29 mouse cellular contexts compared by ENCODE assay signal in the genomic region with DNA sequence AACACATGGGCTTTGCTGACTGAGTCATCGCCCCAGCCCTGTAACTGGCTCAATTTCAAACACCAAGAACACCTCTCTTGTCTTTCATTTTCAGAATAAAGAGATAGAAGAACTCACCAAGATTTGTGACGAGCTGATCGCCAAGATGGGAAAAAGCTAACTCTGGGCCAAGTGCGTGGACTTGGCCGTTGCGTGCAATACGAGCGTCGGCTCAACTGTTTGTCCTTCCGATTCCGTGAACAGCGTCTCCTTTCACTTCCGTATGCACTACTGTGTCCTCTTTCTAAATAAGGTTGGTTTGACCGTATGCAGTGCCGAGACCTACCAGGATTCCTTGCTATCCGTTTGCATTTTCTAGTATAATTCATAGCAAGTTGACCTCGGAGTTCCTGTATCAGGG. TPM values are rescaled to one million over a fixed set of nuclear protein-coding genes. Genes with fewer than 3 reads are reported as not detected.
"Had no signal": no experiment of that assay in that cellular context is flagged by ENCODE, and none has a peak within 500 bp of the region (broad histone marks: within the 10 kb centered on the region; RNA-seq: fewer than 3 reads in every experiment).

No protein-coding gene starts in this region.

- H3K4me2 ChIP-seq: heart, embryonic 11.5 days; heart, embryonic 13.5 days; heart, embryonic 15.5 days; hindbrain, embryonic 13.5 days; hindbrain, embryonic 15.5 days; kidney, embryonic 15.5 days; limb, embryonic 13.5 days; limb, embryonic 15.5 days; liver, embryonic 12.5 days had no signal

- H3K27me3 ChIP-seq: heart, embryonic 13.5 days; heart, embryonic 15.5 days; hindbrain, embryonic 13.5 days; hindbrain, embryonic 15.5 days; kidney, embryonic 15.5 days; limb, embryonic 13.5 days; limb, embryonic 15.5 days; liver, embryonic 12.5 days had no signal

- DNase-seq: gastrocnemius, postnatal 14 days; gastrocnemius, postnatal 36 days; heart, adult 2 months; heart, postnatal 14 days; heart, postnatal 36 days; kidney, adult 11 months; kidney, adult 2 months; kidney, adult 9 months; kidney, postnatal 14 days; kidney, postnatal 36 days; layer of hippocampus, adult 9-11 months; layer of hippocampus, postnatal 36 days; left cerebral cortex, postnatal 4 days had no signal

- H3K9me3 ChIP-seq: heart, embryonic 13.5 days; heart, embryonic 15.5 days; hindbrain, embryonic 13.5 days; hindbrain, embryonic 15.5 days; kidney, embryonic 15.5 days; limb, embryonic 13.5 days; limb, embryonic 15.5 days; liver, embryonic 12.5 days had no signal

- ATAC-seq: hindbrain, postnatal 0 days; intestine, embryonic 16.5 days; liver, embryonic 12.5 days had no signal

- H3K4me3 ChIP-seq: heart, adult 2 months; heart, embryonic 13.5 days; heart, embryonic 15.5 days; hindbrain, embryonic 13.5 days; hindbrain, embryonic 15.5 days; kidney, embryonic 15.5 days; limb, embryonic 13.5 days; limb, embryonic 15.5 days; liver, embryonic 12.5 days had no signal

- H3K27ac ChIP-seq: heart, adult 2 months; heart, embryonic 13.5 days; heart, embryonic 15.5 days; hindbrain, embryonic 13.5 days; hindbrain, embryonic 15.5 days; hindbrain, postnatal 0 days; kidney, embryonic 15.5 days; kidney, postnatal 0 days; limb, embryonic 13.5 days; limb, embryonic 15.5 days; liver, embryonic 12.5 days; liver, embryonic 14.5 days had no signal

- H3K9ac ChIP-seq: heart, embryonic 13.5 days; heart, embryonic 15.5 days; hindbrain, embryonic 13.5 days; hindbrain, embryonic 15.5 days; kidney, embryonic 15.5 days; limb, embryonic 13.5 days; limb, embryonic 15.5 days; liver, embryonic 12.5 days; liver, embryonic 14.5 days had no signal

- H3K4me1 ChIP-seq: limb, embryonic 15.5 days; liver, embryonic 12.5 days had no signal

RNA-seq across cellular contexts. Expression of a gene that starts 9.7 kb away (rescaled TPM):
- total RNA-seq: gastrocnemius, postnatal 36 days; heart, adult 2 months; heart, postnatal 36 days; hindbrain, postnatal 0 days; liver, adult 2 months had no signal
- polyA plus RNA-seq: heart, embryonic 11.5 days; hindbrain, embryonic 11.5 days; hindbrain, embryonic 15.5 days; kidney, embryonic 15.5 days; kidney, postnatal 0 days; limb, embryonic 11.5 days; liver, embryonic 12.5 days had no signal
